ENCODE assay signal across 21 mouse cellular contexts in genomic region chr7:73575257-73575656, GRCm38 (mm10). TPM values are rescaled to one million over a fixed set of nuclear protein-coding genes. Genes with fewer than 3 reads are reported as not detected.
DNase-seq lines count a peak whose midpoint lies in the region; ATAC-seq and TF ChIP-seq lines count a peak whose summit lies in the region.
"Had no signal": no experiment of that assay in that cellular context is flagged by ENCODE, and none has a peak within 500 bp of the region (broad histone marks: within the 10 kb centered on the region; RNA-seq: fewer than 3 reads in every experiment).

No protein-coding gene starts in this region.

- H3K27me3 ChIP-seq in intestine, embryonic 14.5 days (replicated peaks; ENCODE audit: control insufficient read depth, insufficient read depth, low read length) = no peaks in the 10 kb centered on the region
- H3K27me3 ChIP-seq in intestine, embryonic 16.5 days (replicated peaks; ENCODE audit: control insufficient read depth, insufficient read depth, low read length) = no peaks in the 10 kb centered on the region
- H3K27me3 ChIP-seq in stomach, postnatal 0 days (ENCODE audit: control insufficient read depth, insufficient read depth, low read length) = no peaks in the 10 kb centered on the region

- WGBS in intestine, embryonic 14.5 days = 54% methylated on average over 8 of the region's 8 CpGs
- WGBS in intestine, embryonic 16.5 days = 59% methylated on average over 8 of the region's 8 CpGs
- WGBS in stomach, postnatal 0 days = 56% methylated on average over 8 of the region's 8 CpGs

- no peak for TF ChIP-seq CTCF in stomach, postnatal 0 days (IDR thresholded peaks at IDR 0.05; ENCODE audit: low read depth)

- no peaks in the 10 kb centered on the region for H3K9me3 ChIP-seq in intestine, embryonic 14.5 days (ENCODE audit: control insufficient read depth, low read length)
- no peaks in the 10 kb centered on the region for H3K9me3 ChIP-seq in intestine, embryonic 16.5 days (ENCODE audit: control insufficient read depth, low read length)
- no peaks in the 10 kb centered on the region for H3K9me3 ChIP-seq in stomach, postnatal 0 days (ENCODE audit: control insufficient read depth, low read length)
- H3K9me3 ChIP-seq: G1E; hindbrain, embryonic 10.5 days had no signal

- no peak overlapping the region for H3K4me3 ChIP-seq in intestine, embryonic 14.5 days (ENCODE audit: low read depth, low read length)
- H3K4me3 ChIP-seq in intestine, embryonic 16.5 days (ENCODE audit: low read length) = no peak overlapping the region
- H3K4me3 ChIP-seq in stomach, postnatal 0 days (ENCODE audit: low read depth, low read length) = no peak overlapping the region
- H3K4me3 ChIP-seq: erythroblast, embryonic 14.5 days; hindbrain, embryonic 10.5 days had no signal

- DNase-seq in adrenal gland, postnatal 10 days = peak; percentile 24
- no peak for DNase-seq in adrenal gland, adult 8-10 months
- DNase-seq in intestine, embryonic 14.5 days (ENCODE audit: low spot score) = peak; percentile 49
- DNase-seq in retina, postnatal 1 day = peak; percentile 39
- no peak for DNase-seq in retina, embryonic 14.5 days (ENCODE audit: low spot score)
- peak; percentile 71 for DNase-seq in stomach, postnatal 0 days (ENCODE audit: low spot score)
- DNase-seq: cerebellum, adult 9-10 months; gastrocnemius, postnatal 25 days; kidney, postnatal 14 days; left cerebral cortex, postnatal 4 days; liver; lung, adult 18-20 months; lung, postnatal 36 days had no signal

- H3K4me1 ChIP-seq in intestine, embryonic 14.5 days (replicated peaks; ENCODE audit: control insufficient read depth, insufficient read depth, low read length) = peaks cover 17% of the 10 kb centered on the region
- peaks cover 20% of the 10 kb centered on the region for H3K4me1 ChIP-seq in intestine, embryonic 16.5 days (ENCODE audit: control insufficient read depth, insufficient read depth, low read length)
- peaks cover 2% of the 10 kb centered on the region; the same call in 1 of the 2 replicates for H3K4me1 ChIP-seq in stomach, postnatal 0 days (replicated peaks; ENCODE audit: control insufficient read depth, insufficient read depth)

- TF ChIP-seq EP300 in stomach, postnatal 0 days (optimal IDR thresholded peaks at IDR 0.05) = no peak

- no peak overlapping the region for H3K4me2 ChIP-seq in intestine, embryonic 14.5 days (ENCODE audit: low read length)
- no peak overlapping the region for H3K4me2 ChIP-seq in intestine, embryonic 16.5 days (ENCODE audit: low read depth, low read length)
- H3K4me2 ChIP-seq in stomach, postnatal 0 days (replicated peaks; ENCODE audit: low read depth) = no peak overlapping the region
- H3K4me2 ChIP-seq: heart, embryonic 11.5 days had no signal

- ATAC-seq in intestine, embryonic 14.5 days (replicated peaks; ENCODE audit: low FRiP score, low TSS enrichment, low read depth) = no peak
- ATAC-seq in intestine, embryonic 16.5 days = no peak
- ATAC-seq in stomach, postnatal 0 days (ENCODE audit: low FRiP score, low TSS enrichment) = peak; percentile 26; the same call in 1 of the 2 replicates
- ATAC-seq in erythroblast, adult 5-6 weeks (replicated peaks; ENCODE audit: low FRiP score, poor library complexity, severe bottlenecking) = no peak
- ATAC-seq: forebrain, embryonic 14.5 days; hindbrain, postnatal 0 days had no signal

- H3K27ac ChIP-seq in intestine, embryonic 14.5 days (ENCODE audit: low read depth) = no peak overlapping the region
- no peak overlapping the region for H3K27ac ChIP-seq in intestine, embryonic 16.5 days (ENCODE audit: low read length)
- H3K27ac ChIP-seq in stomach, postnatal 0 days (replicated peaks) = no peak overlapping the region; the same call in 1 of the 2 replicates
- H3K27ac ChIP-seq: hindbrain, postnatal 0 days had no signal

- H3K9ac ChIP-seq in intestine, embryonic 14.5 days (ENCODE audit: low read length) = no peak overlapping the region
- no peak overlapping the region for H3K9ac ChIP-seq in intestine, embryonic 16.5 days (ENCODE audit: low read depth, low read length)
- no peak overlapping the region for H3K9ac ChIP-seq in stomach, postnatal 0 days (ENCODE audit: low read length)

- H3K36me3 ChIP-seq in intestine, embryonic 14.5 days (ENCODE audit: control insufficient read depth, insufficient read depth, low read length) = no peaks in the 10 kb centered on the region
- no peaks in the 10 kb centered on the region for H3K36me3 ChIP-seq in intestine, embryonic 16.5 days (ENCODE audit: control insufficient read depth, insufficient read depth, low read length)
- H3K36me3 ChIP-seq in stomach, postnatal 0 days (ENCODE audit: control insufficient read depth, insufficient read depth, low read length) = no peaks in the 10 kb centered on the region
- H3K36me3 ChIP-seq: G1E; hindbrain, embryonic 10.5 days had no signal

RNA-seq across cellular contexts. Expression of gene Chd2, which starts 33.6 kb away (rescaled TPM):
- total RNA-seq in adrenal gland, postnatal 10 days (2021) = 10 to 100 TPM; 42.8 to 62.0 TPM
- total RNA-seq in adrenal gland, adult 8-10 months (2022) = 10 to 100 TPM; 38.6 to 65.5 (median 49.7) TPM
- 50.5 and 68.2 TPM in 2 replicates for polyA plus RNA-seq in intestine, embryonic 14.5 days (2014; fragmentation: Nextera tagmentation; extraction: Ambion mirVana)
- polyA plus RNA-seq in intestine, embryonic 16.5 days (2015; fragmentation: Nextera tagmentation; extraction: Ambion mirVana) = 40.1 and 41.1 TPM in 2 replicates
- 15.9 and 18.0 TPM in 2 replicates for polyA plus RNA-seq in stomach, postnatal 0 days (2015; fragmentation: Nextera tagmentation; extraction: Ambion mirVana)
- total RNA-seq in erythroblast, adult 5-6 weeks (2015; ENCODE audit: low replicate concordance) = 125 and 149 TPM in 2 replicates
- 546 and 581 TPM in 2 replicates for total RNA-seq in erythroblast, adult 5-6 weeks (2017; ENCODE audit: low replicate concordance)

Comparison
In these comparisons a context has a peak if more than half of its experiments do, and no peak if none do; other contexts are left out.
1. DNase-seq: peak in adrenal gland, postnatal 10 days (single experiment), intestine, embryonic 14.5 days (single experiment), retina, postnatal 1 day (single experiment) and stomach, postnatal 0 days (single experiment); none in adrenal gland, adult 8-10 months (single experiment) and retina, embryonic 14.5 days (single experiment).